21 mouse cellular contexts compared by ENCODE assay signal in genomic region chr19:25435412-25435811, GRCm38 (mm10).
DNase-seq lines count a peak whose midpoint lies in the region; ATAC-seq and TF ChIP-seq lines count a peak whose summit lies in the region.
"Had no signal": no experiment of that assay in that cellular context is flagged by ENCODE, and none has a peak within 500 bp of the region (broad histone marks: within the 10 kb centered on the region; RNA-seq: fewer than 3 reads in every experiment).

No protein-coding gene starts in this region.

- H3K4me2 ChIP-seq in heart, embryonic 12.5 days, result no peak overlapping the region
- no peak overlapping the region for H3K4me2 ChIP-seq in lung, embryonic 14.5 days
- H3K4me2 ChIP-seq in stomach, embryonic 15.5 days, result no peak overlapping the region
- H3K4me2 ChIP-seq: embryonic facial prominence, embryonic 13.5 days; hindbrain, embryonic 13.5 days had no signal

- no peaks in the 10 kb centered on the region for H3K27me3 ChIP-seq in heart, embryonic 12.5 days (replicated peaks)
- H3K27me3 ChIP-seq in lung, embryonic 14.5 days (ENCODE audit: insufficient read depth, low read length), result no peaks in the 10 kb centered on the region
- no peaks in the 10 kb centered on the region for H3K27me3 ChIP-seq in stomach, embryonic 15.5 days (replicated peaks)
- H3K27me3 ChIP-seq: embryonic facial prominence, embryonic 13.5 days; hindbrain, embryonic 13.5 days had no signal

- peak; percentile 10 for DNase-seq in embryo, embryonic 9.5 days (ENCODE audit: extremely low spot score)
- DNase-seq in embryo, embryonic 10.5 days (ENCODE audit: low spot score), result no peak
- no peak for DNase-seq in heart, postnatal 14 days
- peak; percentile 77 for DNase-seq in lung, embryonic 14.5 days
- DNase-seq in lung, adult 18-20 months, result no peak
- no peak for DNase-seq in urinary bladder, postnatal 25 days (ENCODE audit: low spot score)
- DNase-seq: adrenal gland, adult 8-10 months; cerebellum, adult 11-12 months; kidney, adult 18-20 months; kidney, postnatal 4 days; lung, postnatal 14 days; thymus, adult 2 months; thymus, postnatal 4 days had no signal

- H3K36me3 ChIP-seq in heart, embryonic 12.5 days, result peaks cover 56% of the 10 kb centered on the region
- H3K36me3 ChIP-seq in lung, embryonic 14.5 days (ENCODE audit: insufficient read depth), result peaks cover 40% of the 10 kb centered on the region
- peaks cover 7% of the 10 kb centered on the region for H3K36me3 ChIP-seq in stomach, embryonic 15.5 days

- intact Hi-C loops in heart, postnatal 14 days (cut with DNase I), result no loop called here

- no peak overlapping the region for H3K4me3 ChIP-seq in heart, embryonic 12.5 days
- no peak overlapping the region for H3K4me3 ChIP-seq in lung, embryonic 14.5 days (ENCODE audit: low read depth, low read length)
- no peak overlapping the region for H3K4me3 ChIP-seq in stomach, embryonic 15.5 days (replicated peaks)
- H3K4me3 ChIP-seq: embryonic facial prominence, embryonic 13.5 days; hindbrain, embryonic 13.5 days had no signal

- H3K27ac ChIP-seq in heart, embryonic 12.5 days (ENCODE audit: poor library complexity, severe bottlenecking), result peak overlapping the region; percentile 52; the same call in 1 of the 2 replicates
- peak overlapping the region; percentile 28; the same call in 1 of the 2 replicates for H3K27ac ChIP-seq in lung, embryonic 14.5 days (ENCODE audit: low read depth)
- no peak overlapping the region for H3K27ac ChIP-seq in stomach, embryonic 15.5 days
- H3K27ac ChIP-seq: embryonic facial prominence, embryonic 13.5 days; hindbrain, embryonic 13.5 days; liver, embryonic 14.5 days had no signal

- 43% methylated on average over 5 of the region's 5 CpGs for WGBS in heart, embryonic 12.5 days
- 13% methylated on average over 5 of the region's 5 CpGs for WGBS in lung, embryonic 14.5 days
- 54% methylated on average over 5 of the region's 5 CpGs for WGBS in stomach, embryonic 15.5 days

- H3K9me3 ChIP-seq in heart, embryonic 12.5 days (replicated peaks), result no peaks in the 10 kb centered on the region
- H3K9me3 ChIP-seq in lung, embryonic 14.5 days (ENCODE audit: low read depth, low read length), result no peaks in the 10 kb centered on the region
- no peaks in the 10 kb centered on the region for H3K9me3 ChIP-seq in stomach, embryonic 15.5 days
- H3K9me3 ChIP-seq: embryonic facial prominence, embryonic 13.5 days; hindbrain, embryonic 13.5 days had no signal

- peak; percentile 73 for ATAC-seq in heart, embryonic 12.5 days (ENCODE audit: insufficient number of reproducible peaks, low FRiP score)
- ATAC-seq in lung, embryonic 14.5 days (ENCODE audit: insufficient read depth), result peak; percentile 84
- peak; percentile 94 for ATAC-seq in stomach, embryonic 15.5 days (ENCODE audit: insufficient read depth, low FRiP score, low read depth)
- ATAC-seq: activated CD4-positive, CD25-positive, alpha-beta regulatory T cell, adult 4 months; forebrain, embryonic 14.5 days; inflammation-experienced regulatory T-cells, adult 6 months had no signal

- no peak for TF ChIP-seq CTCF in lung, embryonic 14.5 days (IDR thresholded peaks at IDR 0.05; ENCODE audit: low read depth)

- no peak overlapping the region for H3K9ac ChIP-seq in heart, embryonic 12.5 days
- H3K9ac ChIP-seq in lung, embryonic 14.5 days, result no peak overlapping the region
- no peak overlapping the region for H3K9ac ChIP-seq in stomach, embryonic 15.5 days
- H3K9ac ChIP-seq: embryonic facial prominence, embryonic 13.5 days; hindbrain, embryonic 13.5 days; liver, embryonic 14.5 days had no signal

- H3K4me1 ChIP-seq in heart, embryonic 12.5 days (replicated peaks), result peaks cover 21% of the 10 kb centered on the region
- H3K4me1 ChIP-seq in lung, embryonic 14.5 days (ENCODE audit: insufficient read depth), result peaks cover 16% of the 10 kb centered on the region; the same call in 1 of the 2 replicates
- 0 out of 2 replicates have a peak, but pooled peaks cover 4% of the 10 kb centered on the region for H3K4me1 ChIP-seq in stomach, embryonic 15.5 days

Comparison
In these comparisons a context has a peak if more than half of its experiments do, and no peak if none do; other contexts are left out.
1. DNase-seq: peak in embryo, embryonic 9.5 days (single experiment) and lung, embryonic 14.5 days (single experiment); none in embryo, embryonic 10.5 days (single experiment), heart, postnatal 14 days (0 of 2), lung, adult 18-20 months (0 of 2) and urinary bladder, postnatal 25 days (single experiment).
2. Peak in every context shown above with its lines, with median percentiles within 50 percentile points of each other: ATAC-seq.